Mouse (Mus musculus) kidney, embryonic 16.5 days (tissue): Measurements from ENCODE around the gene Lpar5. TPM values are rescaled to one million over a fixed set of nuclear protein-coding genes. Genes with fewer than 3 reads are reported as not detected.
A peak's percentile ranks its signal among the peaks of the same experiment; 100 is the strongest.
"Not testable (repeated sequence)": the region's sequence is repeated elsewhere in the genome, so short reads cannot be mapped to it uniquely, and the experiment has no call there.

Experiments
- ATAC-seq: fragments of 200-750 bp; cut with Nextera tagmentation; 2 replicates; pipeline ENCODE4 v1.8.0; 2017; ENCODE audit warnings: moderate TSS enrichment; ENCODE audit not compliant: low FRiP score, low TSS enrichment
- H3K27ac ChIP-seq: fragments of 300-500 bp; sonication (generic); 2 replicates; pipeline ENCODE4 v1.5.1; 2014; ENCODE audit warnings: low read length
- H3K27me3 ChIP-seq: fragments of 300-500 bp; sonication (generic); 2 replicates; pipeline ENCODE4 v1.6.1; 2014; ENCODE audit warnings: low read length, control low read depth, mixed read lengths; ENCODE audit not compliant: insufficient read depth
- H3K36me3 ChIP-seq: fragments of 300-500 bp; sonication (generic); 2 replicates; pipeline ENCODE4 v1.6.1; 2014; ENCODE audit warnings: low read length, control low read depth, mixed read lengths; ENCODE audit not compliant: insufficient read depth
- H3K4me1 ChIP-seq: fragments of 300-500 bp; sonication (generic); 2 replicates; pipeline ENCODE4 v1.6.1; 2014; ENCODE audit warnings: low read length, control low read depth, mixed read lengths; ENCODE audit not compliant: insufficient read depth
- H3K4me2 ChIP-seq: fragments of 300-500 bp; sonication (generic); replicated peaks from 2 replicates; pipeline ENCODE4 v1.6.1; 2014; ENCODE audit warnings: low read depth, low read length
- H3K4me3 ChIP-seq: fragments of 300-500 bp; sonication (generic); 2 replicates; pipeline ENCODE4 v1.5.1; 2014; ENCODE audit warnings: mild to moderate bottlenecking, low read length
- H3K9ac ChIP-seq: fragments of 300-500 bp; sonication (generic); replicated peaks from 2 replicates; pipeline ENCODE4 v1.6.1; 2014; ENCODE audit warnings: low read length
- H3K9me3 ChIP-seq: fragments of 300-500 bp; sonication (generic); 2 replicates; pipeline ENCODE4 v1.6.1; 2016; ENCODE audit warnings: low read length, control low read depth
- WGBS: fragments of 180-500 bp; shearing (Covaris S2); extraction: QIAGEN DNeasy Blood & Tissue Kit; methylation state at CpG from one replicate; pipeline ENCODE4 v1.1.7; 2014; 5-methylcytosine and 5-hydroxymethylcytosine counted together
- polyA plus RNA-seq: library from polyadenylated mRNA; unstranded; fragments of >200 nt; fragmentation: Nextera tagmentation; extraction: Ambion mirVana; gene quantifications from 2 replicates; pipeline ENCODE4 v1.2.1, GENCODE M21; 2015

Lpar5 gene
- polyA plus RNA-seq, 1 experiment from 2014 or later, result 0.30 TPM

- no peak within 1 kb of the TSS for H3K9ac ChIP-seq
- 39% methylated on average over 20 of the region's 20 CpGs for WGBS
- no peaks in the 10 kb centered on the region for H3K4me1 ChIP-seq
- no peak within 1 kb of the TSS for H3K4me3 ChIP-seq
- no peak within 1 kb of the TSS for H3K4me2 ChIP-seq
- no peak within 1 kb of the TSS for H3K27ac ChIP-seq
- no peaks in the 10 kb centered on the region for H3K9me3 ChIP-seq
- H3K36me3 ChIP-seq, result peaks cover 78% of the 10 kb centered on the region
- ATAC-seq, result no peak
- no peaks in the 10 kb centered on the region for H3K27me3 ChIP-seq
These were observed 18.0 kb upstream of the Lpar5 start, which contains the start of gene Acrbp for GRCm38 (mm10) chr6:125049678-125050077. TSS of gene Acrbp (plus strand) at chr6:125049689.

- Histone ChIP-seq H3K4me3 (no peak overlapping the region), H3K27me3 (no peaks in the 10 kb centered on the region), H3K9ac (no peak overlapping the region), H3K4me2 (no peak overlapping the region), H3K36me3 (peaks cover 70% of the 10 kb centered on the region), H3K9me3 (no peaks in the 10 kb centered on the region), H3K4me1 (no peaks in the 10 kb centered on the region), H3K27ac (no peak overlapping the region)
- no peak for ATAC-seq
- 66% methylated on average over 5 of the region's 5 CpGs for WGBS
These were observed 16.5 kb upstream of the Lpar5 start for GRCm38 (mm10) chr6:125051237-125051636.

GRCm38 (mm10) chr6:125061493-125061892 is 6.2 kb upstream of the Lpar5 start:
- Histone ChIP-seq H3K36me3 (no peaks in the 10 kb centered on the region), H3K9ac (no peak overlapping the region; the same call in 1 of the 2 replicates), H3K4me1 (0 out of 2 replicates have a peak, but pooled peaks cover 10% of the 10 kb centered on the region), H3K27me3 (no peaks in the 10 kb centered on the region), H3K4me3 (no peak overlapping the region), H3K27ac (no peak overlapping the region), H3K9me3 (no peaks in the 10 kb centered on the region), H3K4me2 (no peak overlapping the region)
- peak; percentile 80 for ATAC-seq
- WGBS, result 14% methylated on average over 6 of the region's 6 CpGs

GRCm38 (mm10) chr6:125062511-125062910 is 5.2 kb upstream of the Lpar5 start:
- 88% methylated on average over 5 of the region's 5 CpGs for WGBS
- Histone ChIP-seq H3K9me3 (no peaks in the 10 kb centered on the region), H3K4me3 (no peak overlapping the region), H3K4me1 (0 out of 2 replicates have a peak, but pooled peaks cover 10% of the 10 kb centered on the region), H3K27me3 (no peaks in the 10 kb centered on the region), H3K9ac (no peak overlapping the region), H3K27ac (no peak overlapping the region), H3K4me2 (no peak overlapping the region), H3K36me3 (no peaks in the 10 kb centered on the region)
- no peak for ATAC-seq

- H3K36me3 ChIP-seq, result no peaks in the 10 kb centered on the region
- ATAC-seq, result no peak
- H3K4me3 ChIP-seq, result no peak overlapping the region
- H3K9ac ChIP-seq, result no peak overlapping the region
- 0 out of 2 replicates have a peak, but pooled peaks cover 10% of the 10 kb centered on the region for H3K4me1 ChIP-seq
- no peaks in the 10 kb centered on the region for H3K27me3 ChIP-seq
- no peak overlapping the region for H3K27ac ChIP-seq
- no peak overlapping the region for H3K4me2 ChIP-seq
- H3K9me3 ChIP-seq, result no peaks in the 10 kb centered on the region
- WGBS, result 80% methylated on average over 6 of the region's 6 CpGs
These were observed 3.8 kb upstream of the Lpar5 start for GRCm38 (mm10) chr6:125063906-125064305.

- H3K27ac ChIP-seq, H3K27me3 ChIP-seq, H3K36me3 ChIP-seq, H3K4me2 ChIP-seq, H3K4me3 ChIP-seq, H3K9ac ChIP-seq, H3K9me3 ChIP-seq, ATAC-seq: not testable (repeated sequence)
- 0 out of 2 replicates have a peak, but pooled peaks cover 10% of the 10 kb centered on the region for H3K4me1 ChIP-seq
- WGBS, result no CpG with 5 or more reads among the region's 1 CpGs
These were observed 2.5 kb upstream of the Lpar5 start for GRCm38 (mm10) chr6:125065223-125065622.

GRCm38 (mm10) chr6:125071170-125071895 is 3.6 kb downstream of the Lpar5 start:
- H3K4me2 ChIP-seq, result no peak overlapping the region
- H3K9ac ChIP-seq, result no peak overlapping the region
- H3K9me3 ChIP-seq, result no peaks in the 10 kb centered on the region
- ATAC-seq, result peak; percentile 33; the same call in 1 of the 2 replicates
- 88% methylated on average over 18 of the region's 18 CpGs for WGBS
- no peak overlapping the region for H3K27ac ChIP-seq
- 0 out of 2 replicates have a peak, but pooled peaks cover 4% of the 10 kb centered on the region for H3K4me1 ChIP-seq
- no peaks in the 10 kb centered on the region for H3K27me3 ChIP-seq
- H3K4me3 ChIP-seq, result no peak overlapping the region
- H3K36me3 ChIP-seq, result no peaks in the 10 kb centered on the region

- H3K9ac ChIP-seq, result no peak overlapping the region
- no peaks in the 10 kb centered on the region for H3K9me3 ChIP-seq
- H3K4me2 ChIP-seq, result no peak overlapping the region
- no peak overlapping the region for H3K27ac ChIP-seq
- H3K27me3 ChIP-seq, result no peaks in the 10 kb centered on the region
- ATAC-seq, result no peak
- no peaks in the 10 kb centered on the region for H3K36me3 ChIP-seq
- H3K4me3 ChIP-seq, result no peak overlapping the region
- H3K4me1 ChIP-seq, result 0 out of 2 replicates have a peak, but pooled peaks cover 4% of the 10 kb centered on the region
- 27% methylated on average over 2 of the region's 2 CpGs for WGBS
These were observed 4.2 kb downstream of the Lpar5 start for GRCm38 (mm10) chr6:125071896-125072279.

- ATAC-seq, result no peak
- H3K27me3 ChIP-seq, result no peaks in the 10 kb centered on the region
- 77% methylated on average over 8 of the region's 8 CpGs for WGBS
- H3K4me2 ChIP-seq, result no peak overlapping the region
- no peaks in the 10 kb centered on the region for H3K36me3 ChIP-seq
- 0 out of 2 replicates have a peak, but pooled peaks cover 4% of the 10 kb centered on the region for H3K4me1 ChIP-seq
- H3K4me3 ChIP-seq, result no peak overlapping the region
- H3K9me3 ChIP-seq, result no peaks in the 10 kb centered on the region
- H3K9ac ChIP-seq, result no peak overlapping the region
- no peak overlapping the region for H3K27ac ChIP-seq
These were observed 6.1 kb downstream of the Lpar5 start for GRCm38 (mm10) chr6:125073825-125074224.

GRCm38 (mm10) chr6:125081394-125081793 is 13.7 kb downstream of the Lpar5 start:
- Histone ChIP-seq H3K36me3 (no peaks in the 10 kb centered on the region), H3K27me3 (no peaks in the 10 kb centered on the region), H3K9me3 (no peaks in the 10 kb centered on the region), H3K9ac (peak overlapping the region; percentile 51), H3K27ac (peak overlapping the region; percentile 8; the same call in 1 of the 2 replicates), H3K4me1 (0 out of 2 replicates have a peak, but pooled peaks cover 11% of the 10 kb centered on the region), H3K4me2 (peak overlapping the region; percentile 66), H3K4me3 (peak overlapping the region; percentile 41)
- ATAC-seq, result peak; percentile 3; the same call in 1 of the 2 replicates
- WGBS, result 21% methylated on average over 25 of the region's 25 CpGs
